Mouse (Mus musculus) ES-Bruce4 (cell line): ENCODE data around the gene Rimklb.
"Not testable (repeated sequence)": the region's sequence is repeated elsewhere in the genome, so short reads cannot be mapped to it uniquely, and the experiment has no call there.

Experiments
- CTCF ChIP-seq: IDR thresholded peaks from one replicate; pipeline ENCODE4 v1.8.1; 2011; ENCODE audit warnings: low read depth, low read length
- EP300 ChIP-seq: IDR thresholded peaks from 2 replicates; pipeline ENCODE4 v1.6.1; 2011; ENCODE audit warnings: low read depth, low read length; ENCODE audit not compliant: insufficient read depth
- POLR2A ChIP-seq: IDR thresholded peaks from one replicate; pipeline ENCODE4 v1.8.1; 2011; ENCODE audit warnings: low read length; ENCODE audit not compliant: insufficient read depth

- not testable (repeated sequence) for TF ChIP-seq CTCF, POLR2A, EP300
These were observed 43.9 kb upstream of the Rimklb start for GRCm38 (mm10) chr6:122542459-122542858.
